Mouse (Mus musculus): ENCODE data around the gene Scamp4.

Gene Scamp4

GRCm38 (mm10) chr10:80602698-80603325 is at the start of gene Scamp4, which contains the start of gene Adat3:
TSS of gene Scamp4 (plus strand) at chr10:80602872.
TSS of gene Adat3 (plus strand) at chr10:80602880.
- DNase-seq (ENCODE audit: low read depth, low spot score) = peak; percentile 93

GRCm38 (mm10) chr10:80553575-80553974 is 49.1 kb upstream of the Scamp4 start:
- DNase-seq (ENCODE audit: low read depth, low spot score) = no peak

DNA sequence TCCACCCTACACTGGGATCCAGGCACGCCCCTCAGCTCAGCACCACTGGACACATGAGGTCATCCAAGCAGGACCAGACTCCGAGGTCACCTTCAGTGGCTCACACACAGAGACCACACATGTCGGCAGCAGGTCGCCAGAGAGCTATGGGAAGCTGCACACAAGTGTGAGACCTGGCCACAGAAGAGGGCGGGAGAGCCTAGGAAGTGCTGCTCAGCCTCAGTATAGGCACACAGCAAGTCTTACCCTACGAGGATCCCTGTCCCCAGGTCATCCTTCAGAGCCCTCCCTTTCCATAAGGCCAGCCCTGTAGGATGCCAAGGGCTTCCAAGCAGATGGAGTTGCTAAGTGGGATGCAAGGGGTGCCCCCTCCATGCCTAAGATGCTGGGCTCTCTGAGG is 48.7 kb upstream of the Scamp4 start:
- DNase-seq (ENCODE audit: low read depth, low spot score) = no peak

DNA sequence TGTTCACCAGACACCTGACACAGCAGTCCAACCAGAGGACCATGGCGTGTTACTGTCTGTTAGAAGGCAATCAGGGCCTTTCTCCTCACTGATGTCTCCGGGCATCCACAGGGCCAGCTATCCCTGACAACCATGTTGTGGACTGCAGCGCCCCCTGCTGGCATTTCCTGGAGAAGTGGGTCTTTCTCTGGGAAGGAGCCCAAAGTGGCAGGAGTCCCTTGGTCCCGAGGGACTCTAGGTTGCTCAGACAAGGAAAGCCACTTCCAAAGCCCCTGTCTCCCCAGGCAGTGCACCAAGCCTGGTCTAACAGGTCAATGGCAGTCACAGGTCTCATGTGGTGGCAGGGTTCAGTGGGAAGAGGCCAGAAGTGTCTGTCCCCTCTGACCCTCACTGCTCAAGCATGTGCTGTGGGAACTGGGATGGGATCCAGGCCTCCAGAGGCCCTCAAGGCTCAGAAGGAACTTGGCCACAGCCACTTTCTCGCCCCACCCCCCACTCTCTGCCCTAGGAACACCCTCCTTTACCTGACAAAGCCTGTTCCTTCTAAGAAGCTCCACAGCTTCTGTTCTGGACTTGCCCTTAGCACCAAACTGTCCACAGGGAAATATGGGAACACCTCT is 45.2 kb upstream of the Scamp4 start:
- peak; percentile 75 for DNase-seq (ENCODE audit: low read depth, low spot score)

GRCm38 (mm10) chr10:80559431-80559830 is 43.2 kb upstream of the Scamp4 start:
- DNase-seq (ENCODE audit: low read depth, low spot score) = no peak

DNA sequence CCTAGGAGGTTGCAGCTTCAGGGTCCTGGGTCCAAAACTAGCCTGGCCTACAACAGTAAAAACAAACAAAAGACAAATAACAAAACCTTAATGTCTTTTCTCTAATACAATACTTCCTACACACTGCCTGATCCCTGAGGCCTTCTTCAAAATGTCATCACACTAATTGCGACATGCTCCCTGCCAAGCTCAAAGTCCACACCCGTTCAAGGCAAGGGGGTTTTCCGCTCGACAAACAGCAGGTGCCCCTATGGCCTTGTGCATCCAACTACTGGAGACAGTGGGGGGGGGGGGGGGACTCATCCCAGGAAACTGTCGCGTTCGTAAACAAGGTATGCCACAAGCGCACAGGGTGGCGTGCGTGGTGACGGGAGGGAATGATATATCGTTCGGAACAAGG is 42.1 kb upstream of the Scamp4 start:
- no peak for DNase-seq (ENCODE audit: low read depth, low spot score)

DNA sequence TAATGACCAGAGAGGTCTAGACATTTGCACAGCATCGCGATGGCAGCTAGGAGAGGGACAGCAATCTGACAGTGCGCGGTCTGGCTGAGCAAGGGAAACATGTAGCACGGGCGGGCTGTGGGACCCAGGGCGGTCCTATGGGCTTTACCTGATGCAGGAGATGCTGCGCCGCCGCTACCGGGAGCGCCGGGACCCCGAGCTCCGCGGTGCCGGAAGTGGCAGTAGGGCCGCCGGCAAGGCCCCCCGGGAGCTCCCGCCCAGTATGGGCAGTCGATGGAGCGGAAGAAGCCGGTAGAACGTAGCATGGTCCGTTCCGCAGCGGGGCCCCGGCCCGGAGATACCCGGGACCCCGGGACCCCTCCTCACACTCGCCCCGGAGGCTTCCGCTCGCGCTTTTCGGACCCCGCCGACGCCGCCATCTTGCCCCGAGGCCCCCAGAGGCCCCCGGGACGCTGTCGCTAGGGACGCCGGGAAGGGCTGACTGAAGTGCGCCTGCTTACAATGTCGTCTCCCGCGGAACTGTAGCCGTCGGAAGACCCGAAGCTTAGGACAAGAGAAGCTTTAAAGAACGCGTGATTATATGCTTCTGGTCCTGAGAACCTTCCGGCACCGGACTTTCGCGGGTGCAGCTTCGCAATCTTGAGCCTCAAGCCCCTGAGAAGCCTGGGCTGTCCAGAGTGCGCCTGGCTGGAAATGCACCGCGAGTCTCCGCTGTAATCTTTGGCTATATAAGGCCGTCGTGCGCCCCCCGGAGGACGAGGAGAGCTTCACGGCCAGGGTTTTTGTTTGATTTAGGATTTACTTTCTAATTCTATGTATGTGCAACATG is 41.3 kb upstream of the Scamp4 start, which contains the start of gene Rexo1:
TSS of gene Rexo1 (minus strand) at position 445 of the 829 bp plus-strand sequence.
- peak; percentile 92 for DNase-seq (ENCODE audit: low read depth, low spot score)

DNA sequence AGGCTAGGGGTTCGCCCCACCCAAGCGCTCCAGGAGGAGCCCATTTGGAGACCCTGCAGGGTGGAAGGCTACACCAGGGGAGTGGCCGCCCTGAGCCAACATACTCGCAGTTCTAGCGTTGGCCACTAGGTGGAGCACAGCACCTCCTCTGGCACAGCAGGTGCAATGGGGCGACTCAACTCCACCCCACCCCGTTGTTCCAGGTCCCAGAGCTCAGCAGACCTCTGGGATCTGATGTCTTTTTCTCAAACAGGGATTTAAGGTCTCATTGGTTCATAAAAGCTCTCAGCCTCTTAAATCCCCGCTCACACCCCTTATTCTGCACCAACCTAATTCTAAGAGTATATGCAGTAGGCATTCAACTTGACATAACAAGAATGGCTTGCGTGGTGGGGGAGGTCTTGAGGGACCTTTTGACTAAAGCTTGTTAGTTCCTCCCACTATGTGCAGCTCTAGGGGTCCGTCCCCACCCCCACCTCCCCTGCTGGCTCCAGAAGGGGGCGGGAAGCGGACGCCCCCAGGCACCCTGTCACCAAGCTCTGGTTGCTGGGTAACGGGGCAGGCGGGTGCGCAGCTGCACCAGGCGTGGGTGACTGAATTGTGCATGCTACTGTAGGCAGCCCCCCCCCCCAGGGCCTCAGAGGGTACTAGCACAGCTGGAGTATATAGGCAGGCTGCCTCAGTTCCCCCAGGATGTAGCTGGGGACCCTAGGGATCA is 36.1 kb upstream of the Scamp4 start:
- DNase-seq (ENCODE audit: low read depth, low spot score) = peak; percentile 89

GRCm38 (mm10) chr10:80568876-80569275 is 33.8 kb upstream of the Scamp4 start:
- DNase-seq (ENCODE audit: low read depth, low spot score) = no peak

- DNase-seq (ENCODE audit: low read depth, low spot score) = peak; percentile 41
These were observed 33.0 kb upstream of the Scamp4 start for GRCm38 (mm10) chr10:80569664-80570066.

- no peak for DNase-seq (ENCODE audit: low read depth, low spot score)
These were observed 32.3 kb upstream of the Scamp4 start for GRCm38 (mm10) chr10:80570419-80570818.

GRCm38 (mm10) chr10:80570871-80571836 is 31.5 kb upstream of the Scamp4 start:
- DNase-seq (ENCODE audit: low read depth, low spot score) = peak; percentile 34

DNA sequence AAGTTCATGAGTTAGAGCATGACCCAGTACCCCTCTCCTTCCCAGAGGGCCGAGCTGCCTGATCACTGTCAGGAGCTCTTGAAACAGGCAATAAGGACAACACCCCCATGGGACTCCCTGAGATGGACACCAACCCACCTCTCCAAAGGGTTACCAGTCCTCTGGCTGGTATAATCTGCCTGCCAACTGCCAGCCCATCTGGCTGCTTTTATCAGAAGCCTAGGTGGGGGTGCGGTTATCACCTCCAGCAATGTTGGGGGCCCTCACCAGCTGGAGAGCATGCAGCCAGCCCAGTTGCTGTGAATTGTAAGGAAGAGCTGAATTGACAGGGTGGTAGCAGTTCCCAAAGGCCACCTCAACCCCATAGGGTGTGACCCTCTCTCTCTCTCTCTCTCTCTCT is 30.2 kb upstream of the Scamp4 start:
- no peak for DNase-seq (ENCODE audit: low read depth, low spot score)

GRCm38 (mm10) chr10:80573944-80574343 is 28.7 kb upstream of the Scamp4 start:
- peak; percentile 17 for DNase-seq (ENCODE audit: low read depth, low spot score)

- DNase-seq (ENCODE audit: low read depth, low spot score) = no peak
These were observed 27.8 kb upstream of the Scamp4 start for GRCm38 (mm10) chr10:80574896-80575295.

DNA sequence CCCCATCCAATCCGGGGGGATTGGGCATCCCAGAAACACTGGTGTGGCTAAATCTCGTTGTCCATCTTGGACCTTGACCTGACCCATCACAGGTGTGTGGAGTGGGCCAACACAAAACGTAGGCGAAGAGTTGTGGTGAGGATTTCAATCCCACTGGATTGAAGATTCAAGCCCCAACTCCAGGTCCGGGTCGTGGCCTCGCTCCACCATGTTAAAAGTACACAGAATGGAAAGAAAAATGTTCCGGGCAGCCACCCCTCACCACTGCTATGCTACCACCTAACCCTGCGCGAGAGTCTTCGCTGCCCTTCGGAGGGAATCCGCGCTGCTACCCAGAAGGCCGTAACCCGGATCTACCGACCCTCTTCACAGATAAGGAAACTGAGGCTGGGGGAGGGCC is 26.7 kb upstream of the Scamp4 start:
- no peak for DNase-seq (ENCODE audit: low read depth, low spot score)

DNA sequence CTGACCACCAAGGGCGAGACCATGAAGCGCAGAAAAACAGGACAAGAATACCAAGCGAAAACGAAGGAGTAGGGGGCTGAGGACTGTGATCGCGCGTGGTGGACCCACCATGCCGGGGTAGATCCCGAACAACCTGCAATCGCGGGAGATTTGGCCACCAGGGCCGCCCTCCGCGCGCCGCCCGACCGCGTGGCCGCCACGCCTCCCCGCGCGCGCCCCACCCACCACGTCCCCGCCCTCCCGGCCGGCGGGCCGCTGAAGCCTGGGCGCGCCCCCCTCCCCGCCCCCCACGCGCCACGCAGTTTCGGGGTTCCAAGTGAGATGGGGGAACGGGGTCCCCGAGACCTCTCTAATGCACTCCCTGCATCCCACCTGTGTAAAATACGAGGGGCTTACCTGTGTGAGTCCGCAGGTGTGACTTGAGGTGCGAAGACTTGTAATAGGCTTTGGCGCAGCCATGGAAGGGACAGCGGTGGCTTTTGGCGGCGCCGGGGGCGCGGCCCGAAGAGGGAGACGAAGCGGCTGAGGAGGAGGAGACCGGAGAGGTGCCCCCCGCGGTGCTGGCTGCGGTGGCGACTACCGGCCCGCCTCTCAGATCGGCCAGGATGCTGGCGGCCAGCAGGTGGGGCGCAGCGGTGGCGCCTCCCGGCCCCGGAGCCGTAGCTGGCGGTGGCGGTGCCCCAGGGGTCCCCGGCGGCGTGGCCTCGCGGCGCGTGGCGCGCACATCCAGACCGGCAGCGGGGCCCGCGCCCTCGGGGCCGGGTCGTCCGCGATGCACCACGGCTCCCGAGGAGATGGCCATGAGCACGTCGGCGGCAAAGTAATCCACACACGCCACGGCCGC is 26.1 kb upstream of the Scamp4 start:
- DNase-seq (ENCODE audit: low read depth, low spot score) = peak; percentile 50

- peak; percentile 94 for DNase-seq (ENCODE audit: low read depth, low spot score)
These were observed 25.2 kb upstream of the Scamp4 start, which contains the start of gene Klf16 for GRCm38 (mm10) chr10:80577195-80578130. TSS of gene Klf16 (minus strand) at chr10:80577321.

Measured in mesoderm, embryonic 11.5 days (tissue).